10 mouse cellular contexts compared by ENCODE assay signal in genomic region chr11:97578286-97578685, GRCm38 (mm10). TPM values are rescaled to one million over a fixed set of nuclear protein-coding genes. Genes with fewer than 3 reads are reported as not detected.
DNase-seq lines count a peak whose midpoint lies in the region; ATAC-seq and TF ChIP-seq lines count a peak whose summit lies in the region.
"Had no signal": no experiment of that assay in that cellular context is flagged by ENCODE, and none has a peak within 500 bp of the region (broad histone marks: within the 10 kb centered on the region; RNA-seq: fewer than 3 reads in every experiment).

No protein-coding gene starts in this region.

- no peak for ATAC-seq in cerebellum, adult (ENCODE audit: insufficient number of reproducible peaks, low FRiP score, low TSS enrichment)
- ATAC-seq in lung, embryonic 14.5 days (ENCODE audit: insufficient read depth) = no peak
- no peak for ATAC-seq in heart, embryonic 12.5 days (ENCODE audit: insufficient number of reproducible peaks, low FRiP score)

- no peak overlapping the region for H3K4me2 ChIP-seq in lung, embryonic 14.5 days
- H3K4me2 ChIP-seq in heart, embryonic 12.5 days = no peak overlapping the region
- H3K4me2 ChIP-seq: embryonic facial prominence, embryonic 12.5 days; limb, embryonic 15.5 days had no signal

- H3K36me3 ChIP-seq in E14TG2a.4 (ENCODE audit: insufficient read depth, low read length) = no peaks in the 10 kb centered on the region
- no peaks in the 10 kb centered on the region for H3K36me3 ChIP-seq in lung, embryonic 14.5 days (ENCODE audit: insufficient read depth)
- H3K36me3 ChIP-seq in heart, embryonic 12.5 days = no peaks in the 10 kb centered on the region
- H3K36me3 ChIP-seq in thymus, adult 2 months (ENCODE audit: control insufficient read depth, insufficient read depth, low read length) = no peaks in the 10 kb centered on the region
- H3K36me3 ChIP-seq: embryonic facial prominence, embryonic 12.5 days; limb, embryonic 15.5 days had no signal

- TF ChIP-seq POLR2A in thymus, adult 2 months (IDR thresholded peaks at IDR 0.05; ENCODE audit: control insufficient read depth, extremely low read depth, insufficient read depth, low read length, poor library complexity) = no peak

- H3K4me3 ChIP-seq in E14TG2a.4 (replicated peaks; ENCODE audit: low read length) = 0 out of 2 replicates have a peak overlapping the region, but pooled peaks have one; percentile 7
- H3K4me3 ChIP-seq in lung, embryonic 14.5 days (ENCODE audit: low read depth, low read length) = no peak overlapping the region
- H3K4me3 ChIP-seq in heart, embryonic 12.5 days = no peak overlapping the region
- no peak overlapping the region for H3K4me3 ChIP-seq in thymus, adult 2 months (ENCODE audit: control insufficient read depth, insufficient read depth, low read length)
- H3K4me3 ChIP-seq: embryonic facial prominence, embryonic 12.5 days; limb, embryonic 15.5 days had no signal

- 19% methylated on average over 2 of the region's 2 CpGs for WGBS in lung, embryonic 14.5 days
- WGBS in heart, embryonic 12.5 days = 34% methylated on average over 2 of the region's 2 CpGs
- 27% methylated on average over 2 of the region's 2 CpGs for WGBS in thymus, adult 2 months

- H3K27me3 ChIP-seq in E14TG2a.4 (ENCODE audit: insufficient read depth, low read length) = peaks cover 42% of the 10 kb centered on the region
- peaks cover 29% of the 10 kb centered on the region for H3K27me3 ChIP-seq in lung, embryonic 14.5 days (ENCODE audit: insufficient read depth, low read length)
- H3K27me3 ChIP-seq in heart, embryonic 12.5 days (replicated peaks) = peaks cover 76% of the 10 kb centered on the region
- H3K27me3 ChIP-seq in thymus, adult 2 months (ENCODE audit: control insufficient read depth, insufficient read depth, low read length) = peaks cover 9% of the 10 kb centered on the region; the same call in 1 of the 2 replicates

- no peaks in the 10 kb centered on the region for H3K9me3 ChIP-seq in E14TG2a.4 (ENCODE audit: low read length)
- no peaks in the 10 kb centered on the region for H3K9me3 ChIP-seq in lung, embryonic 14.5 days (ENCODE audit: low read depth, low read length)
- no peaks in the 10 kb centered on the region for H3K9me3 ChIP-seq in heart, embryonic 12.5 days (replicated peaks)
- H3K9me3 ChIP-seq: embryonic facial prominence, embryonic 12.5 days; limb, embryonic 15.5 days had no signal

- H3K4me1 ChIP-seq in E14TG2a.4 (replicated peaks; ENCODE audit: low read depth, low read length) = peaks cover 60% of the 10 kb centered on the region
- 0 out of 2 replicates have a peak, but pooled peaks cover 2% of the 10 kb centered on the region for H3K4me1 ChIP-seq in lung, embryonic 14.5 days (ENCODE audit: insufficient read depth)
- H3K4me1 ChIP-seq in heart, embryonic 12.5 days (replicated peaks) = peaks cover 14% of the 10 kb centered on the region
- peaks cover 7% of the 10 kb centered on the region for H3K4me1 ChIP-seq in thymus, adult 2 months (replicated peaks; ENCODE audit: control insufficient read depth, insufficient read depth, low read length)

- peak overlapping the region; percentile 42; the same call in 1 of the 2 replicates for H3K27ac ChIP-seq in lung, embryonic 14.5 days (ENCODE audit: low read depth)
- H3K27ac ChIP-seq in heart, embryonic 12.5 days (ENCODE audit: poor library complexity, severe bottlenecking) = no peak overlapping the region
- H3K27ac ChIP-seq in thymus, adult 2 months (ENCODE audit: control insufficient read depth, insufficient read depth, low read length) = no peak overlapping the region
- H3K27ac ChIP-seq: embryonic facial prominence, embryonic 12.5 days; limb, embryonic 15.5 days had no signal

- TF ChIP-seq CTCF in E14TG2a.4 (conservative IDR thresholded peaks at IDR 0.05; ENCODE audit: low read length) = no peak
- TF ChIP-seq CTCF in lung, embryonic 14.5 days (IDR thresholded peaks at IDR 0.05; ENCODE audit: low read depth) = no peak
- no peak for TF ChIP-seq CTCF in thymus, adult 2 months (IDR thresholded peaks at IDR 0.05; ENCODE audit: borderline replicate concordance, control insufficient read depth, extremely low read depth, insufficient read depth, low read length, poor library complexity)

- DNase-seq in cerebellum, adult 18-20 months = peak; percentile 53
- peak; percentile 87 for DNase-seq in kidney, adult 18-20 months
- peak; percentile 76 for DNase-seq in lung, embryonic 14.5 days
- no peak for DNase-seq in thymus, adult 2 months
- no peak for DNase-seq in adrenal gland, adult 8-10 months

- no peak overlapping the region for H3K9ac ChIP-seq in lung, embryonic 14.5 days
- no peak overlapping the region for H3K9ac ChIP-seq in heart, embryonic 12.5 days
- H3K9ac ChIP-seq: embryonic facial prominence, embryonic 12.5 days; limb, embryonic 15.5 days had no signal

RNA-seq across cellular contexts. Expression of gene Srcin1, which starts 2.3 kb away (rescaled TPM):
- polyA plus RNA-seq in lung, embryonic 14.5 days (2014; fragmentation: Nextera tagmentation; extraction: Ambion mirVana) = 0.68 and 0.70 TPM in 2 replicates
- 0.09 TPM in 1 of 2 replicates, not detected in the other for polyA plus RNA-seq in heart, embryonic 12.5 days (2016; fragmentation: Nextera tagmentation; extraction: Ambion mirVana)
- 0.32 and 0.55 TPM in 2 replicates for polyA plus RNA-seq in thymus, adult 2 months (2012; rRNA removed)
- 10 to 100 TPM; 10.7 to 37.6 (median 19.9) TPM for total RNA-seq in adrenal gland, adult 8-10 months (2022)

RNA-seq across cellular contexts. Expression of gene Epop, which starts 51.2 kb away (rescaled TPM):
- 6.1 and 7.4 TPM in 2 replicates for polyA plus RNA-seq in lung, embryonic 14.5 days (2014; fragmentation: Nextera tagmentation; extraction: Ambion mirVana)
- 2.0 and 2.5 TPM in 2 replicates for polyA plus RNA-seq in heart, embryonic 12.5 days (2016; fragmentation: Nextera tagmentation; extraction: Ambion mirVana)
- polyA plus RNA-seq in thymus, adult 2 months (2012; rRNA removed) = 5.6 and 8.4 TPM in 2 replicates
- total RNA-seq in adrenal gland, adult 8-10 months (2022) = 1 to 10 TPM; 2.1 to 5.4 (median 4.0) TPM

Comparison
In these comparisons a context has a peak if more than half of its experiments do, and no peak if none do; other contexts are left out.
1. DNase-seq: peak in cerebellum, adult 18-20 months (2 of 2), kidney, adult 18-20 months (single experiment) and lung, embryonic 14.5 days (single experiment); none in thymus, adult 2 months (single experiment) and adrenal gland, adult 8-10 months (single experiment).